Mouse (Mus musculus) urinary bladder, postnatal 4 days (tissue): ENCODE results near the gene Gm17622.

Experiments used
- DNase-seq, 2 experiments: peaks; one replicate each; pipeline ENCODE4 v3.0.0; 2021 to 2022; ENCODE audit warnings: low spot score in 2 of 2

The Gm17622 gene

DNA sequence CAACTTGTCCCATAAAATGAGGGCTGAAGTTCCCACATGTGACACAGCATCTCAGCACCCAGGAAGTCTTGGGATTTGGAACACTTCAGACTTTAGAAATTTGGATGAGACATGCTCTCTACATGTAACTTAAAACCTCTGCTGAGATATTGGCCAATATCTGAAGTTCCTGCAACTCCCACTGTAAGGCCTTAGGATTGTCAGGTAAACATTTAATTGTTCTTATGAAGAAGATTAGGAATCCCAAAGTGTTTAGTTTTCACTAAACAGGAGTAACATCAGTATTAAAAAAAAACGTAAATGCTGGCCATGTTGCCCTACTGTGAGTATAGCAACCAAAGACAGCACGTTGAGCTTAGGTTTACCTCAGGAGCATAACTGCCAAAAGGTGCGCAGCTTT, at the start of gene Gm17622:
Gene Gm17622 (plus strand): TSS at position 301 of the 400 bp plus-strand sequence.
- DNase-seq, result no peak

GRCm38 (mm10) chr13:96450205-96450856, 40.2 kb upstream of the Gm17622 start:
- no peak for DNase-seq

GRCm38 (mm10) chr13:96450869-96451268, 39.7 kb upstream of the Gm17622 start:
- peak; percentile 64 to 70 for DNase-seq

DNA sequence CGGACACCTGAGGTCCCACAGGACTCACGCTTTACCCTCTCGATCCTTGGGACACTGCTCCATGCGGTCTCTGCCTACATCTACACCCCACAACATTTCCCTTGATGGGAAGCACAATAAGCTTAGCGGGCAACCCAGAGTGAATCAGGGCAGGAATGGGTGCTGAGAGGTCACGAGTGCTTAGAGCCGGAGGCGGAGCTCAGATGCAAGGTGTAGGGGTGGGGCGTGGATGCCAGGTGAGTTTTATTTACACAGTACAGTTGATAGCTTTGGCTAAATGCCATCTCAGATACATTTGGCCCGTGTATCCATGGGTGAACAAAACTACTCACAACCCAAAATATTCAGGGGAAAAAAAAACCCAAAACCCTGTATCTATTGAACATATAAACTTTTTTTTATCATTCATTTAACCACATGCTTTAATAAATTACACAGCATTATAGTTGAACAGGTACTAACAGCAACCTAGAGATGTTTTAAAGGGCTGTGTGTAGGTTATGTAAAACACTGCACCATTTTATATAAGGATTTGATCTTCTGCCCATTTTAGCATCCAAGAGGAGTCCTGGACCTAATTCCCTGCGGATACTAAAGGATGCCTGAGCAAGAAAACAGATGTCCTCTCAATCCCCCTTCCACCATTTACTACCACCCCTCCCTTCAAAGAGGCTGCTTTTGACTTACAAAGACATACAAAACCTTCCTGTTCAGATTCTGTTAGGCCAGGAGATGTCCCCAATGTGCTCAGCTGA, 39.0 kb upstream of the Gm17622 start:
- DNase-seq, result no peak

- DNase-seq, result no peak
Measured at GRCm38 (mm10) chr13:96452621-96453020, 37.9 kb upstream of the Gm17622 start.

- DNase-seq, result no peak
Measured at GRCm38 (mm10) chr13:96454288-96454687, 36.2 kb upstream of the Gm17622 start.

DNA sequence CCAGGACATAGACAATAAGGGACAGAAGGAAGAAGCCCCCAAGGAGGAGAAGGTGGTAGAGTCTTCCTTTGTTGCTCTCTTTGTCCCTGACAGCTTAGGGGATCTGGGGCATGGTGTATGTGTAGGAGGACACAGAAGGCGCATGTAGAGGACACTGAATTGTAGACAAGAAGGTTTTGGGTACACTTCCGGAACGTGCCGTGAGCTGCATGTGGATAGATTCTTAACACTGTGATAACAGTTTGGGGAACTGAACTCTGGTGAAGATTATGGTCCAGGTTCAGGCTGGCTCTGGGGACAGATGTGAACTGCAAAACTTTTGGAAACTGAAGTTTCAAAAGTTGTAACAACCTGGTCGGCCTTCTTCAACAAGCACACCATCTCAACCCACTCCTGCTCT, 33.0 kb upstream of the Gm17622 start:
- DNase-seq, result no peak

- DNase-seq, result no peak
Measured at GRCm38 (mm10) chr13:96458018-96458417, 32.5 kb upstream of the Gm17622 start.

DNA sequence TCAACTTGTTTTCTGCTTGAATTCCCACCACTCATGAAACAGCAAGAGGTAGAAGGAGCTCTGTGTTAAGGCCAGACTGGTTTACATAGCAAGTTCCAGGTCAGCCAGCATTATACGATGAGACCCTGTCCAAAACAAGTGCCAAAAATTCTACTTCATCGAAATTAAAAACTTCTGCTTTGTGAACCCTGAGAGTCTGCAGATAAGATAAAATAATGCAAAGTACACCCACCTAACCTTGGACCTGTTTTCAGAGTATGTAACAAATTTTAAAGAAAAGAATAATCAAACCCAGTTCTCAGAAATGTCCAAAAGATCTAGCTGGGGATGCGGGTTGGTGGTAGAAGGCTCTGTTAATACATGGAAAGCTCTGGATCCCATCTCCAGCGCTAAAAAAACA, 31.9 kb upstream of the Gm17622 start:
- DNase-seq, result no peak

GRCm38 (mm10) chr13:96462644-96463043, 27.9 kb upstream of the Gm17622 start:
- DNase-seq, result no peak

GRCm38 (mm10) chr13:96465315-96465714, 25.2 kb upstream of the Gm17622 start:
- DNase-seq, result no peak

DNA sequence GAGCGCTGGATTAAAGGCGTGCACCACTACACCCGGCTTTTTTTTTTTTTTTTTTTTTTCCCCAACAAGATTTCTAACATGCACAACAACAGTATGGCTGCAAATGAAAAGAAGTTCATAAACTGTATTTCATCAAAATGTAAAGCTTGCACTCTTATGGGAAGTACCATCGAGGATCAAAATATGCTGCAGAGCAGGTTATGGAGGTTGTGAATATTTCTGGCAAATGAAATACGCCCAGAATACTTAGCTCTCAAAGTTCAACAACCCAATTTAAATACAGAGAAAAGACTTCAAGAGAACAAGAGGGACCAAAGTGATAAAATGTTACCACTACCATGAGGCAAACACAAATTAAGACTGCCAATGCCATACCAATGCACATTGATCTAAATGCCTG, 21.9 kb upstream of the Gm17622 start:
- DNase-seq, result no peak

GRCm38 (mm10) chr13:96470556-96470955, 20.0 kb upstream of the Gm17622 start:
- no peak for DNase-seq

DNA sequence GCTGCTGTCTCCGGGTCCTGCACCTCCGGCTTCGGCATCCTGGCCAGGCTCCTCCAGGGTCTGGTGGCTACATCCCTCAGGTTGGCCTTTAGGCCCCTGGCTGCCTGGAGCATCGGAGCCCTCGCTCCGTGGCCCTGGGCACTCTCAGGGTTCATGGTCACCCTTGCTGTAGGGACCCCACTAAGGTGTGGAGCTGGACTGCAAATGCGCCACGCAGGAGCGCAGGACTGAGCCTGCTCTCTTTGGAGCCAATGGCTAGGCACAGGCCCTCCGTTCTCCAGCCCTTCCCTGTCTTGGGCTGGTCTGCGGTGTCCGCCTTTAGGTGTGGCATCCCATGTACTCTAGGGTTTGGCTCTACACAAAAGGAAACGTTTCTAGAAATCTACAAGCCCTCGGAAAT, 19.6 kb upstream of the Gm17622 start, which contains the start of gene Ankdd1b:
Gene Ankdd1b (minus strand): TSS at position 242 of the 400 bp plus-strand sequence.
- no peak for DNase-seq

DNA sequence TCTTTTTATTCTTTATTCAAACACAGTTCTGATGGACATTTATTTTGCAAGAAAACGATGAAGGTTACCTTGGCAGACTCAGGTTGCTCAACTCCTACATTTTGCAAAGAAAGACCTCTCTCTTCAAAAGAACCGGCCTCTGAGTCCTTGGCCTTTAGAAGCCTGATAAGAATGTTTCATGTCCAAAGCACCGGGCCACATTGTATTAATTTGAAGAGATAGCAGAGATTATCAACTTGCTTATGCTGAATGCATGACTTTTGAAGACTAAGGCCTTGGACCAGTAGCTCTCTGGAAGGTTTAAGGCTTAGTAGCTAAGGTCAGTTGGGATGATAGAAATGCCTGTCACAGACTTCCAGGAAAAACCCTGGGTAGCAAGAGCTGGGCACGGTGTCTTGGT, 13.3 kb upstream of the Gm17622 start:
- DNase-seq, result no peak

- DNase-seq, result no peak
Measured at GRCm38 (mm10) chr13:96478991-96479390, 11.5 kb upstream of the Gm17622 start.

- DNase-seq, result no peak
Measured at GRCm38 (mm10) chr13:96487230-96487629, 3.3 kb upstream of the Gm17622 start.

GRCm38 (mm10) chr13:96487968-96488367, 2.6 kb upstream of the Gm17622 start:
- DNase-seq, result no peak

- DNase-seq, result no peak
Measured at GRCm38 (mm10) chr13:96496630-96497029, 6.1 kb downstream of the Gm17622 start.

DNA sequence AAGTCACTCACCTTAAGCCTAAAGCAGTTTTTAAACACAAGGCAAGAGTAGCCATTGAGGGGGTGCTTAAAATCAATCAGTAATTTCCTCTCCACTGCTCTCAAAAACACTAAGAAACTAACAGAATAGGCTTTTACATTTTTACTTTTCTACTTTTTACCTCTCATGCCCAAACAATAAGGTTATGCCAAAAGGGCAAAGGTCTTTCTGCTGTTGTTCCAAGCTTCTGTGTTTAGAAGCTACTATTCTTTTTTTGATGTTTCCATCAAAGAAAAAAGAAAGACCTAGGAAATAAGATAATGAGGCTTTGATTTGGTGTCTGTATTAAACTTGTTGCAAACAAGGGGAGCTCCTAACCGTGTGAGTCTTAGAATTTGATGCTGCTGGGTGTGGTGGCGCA, 9.4 kb downstream of the Gm17622 start:
- DNase-seq, result no peak

GRCm38 (mm10) chr13:96505661-96506060, 15.1 kb downstream of the Gm17622 start:
- DNase-seq, result no peak

DNA sequence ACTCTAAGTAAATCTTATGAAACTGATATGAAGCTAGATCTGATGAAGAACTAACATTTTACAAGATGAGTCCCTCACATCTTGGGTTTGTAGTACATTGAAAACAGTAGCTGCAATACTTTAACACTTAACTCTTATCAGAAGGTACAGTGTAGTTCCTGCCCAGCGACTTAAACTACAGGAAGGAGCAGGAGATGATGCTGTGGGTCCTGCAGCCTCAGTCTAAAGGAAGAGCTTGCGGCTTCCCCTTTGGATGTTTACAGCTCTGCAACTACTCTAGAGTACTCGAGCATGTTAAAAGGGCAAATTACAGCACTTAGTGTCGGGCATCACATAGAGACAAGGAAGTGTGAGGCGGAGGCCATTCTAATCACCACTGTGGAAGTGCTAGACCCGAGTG, 15.8 kb downstream of the Gm17622 start:
- DNase-seq, result no peak

GRCm38 (mm10) chr13:96507541-96507940, 17.0 kb downstream of the Gm17622 start:
- DNase-seq, result no peak
